Mouse (Mus musculus): ENCODE measurements at regions not wholly inside any gene's neighbourhood (a gene's known extent, or its start where the extent isn't known, plus 50 kb on each side); places are given as distances from the start of the nearest gene placed in this dataset.

DNA sequence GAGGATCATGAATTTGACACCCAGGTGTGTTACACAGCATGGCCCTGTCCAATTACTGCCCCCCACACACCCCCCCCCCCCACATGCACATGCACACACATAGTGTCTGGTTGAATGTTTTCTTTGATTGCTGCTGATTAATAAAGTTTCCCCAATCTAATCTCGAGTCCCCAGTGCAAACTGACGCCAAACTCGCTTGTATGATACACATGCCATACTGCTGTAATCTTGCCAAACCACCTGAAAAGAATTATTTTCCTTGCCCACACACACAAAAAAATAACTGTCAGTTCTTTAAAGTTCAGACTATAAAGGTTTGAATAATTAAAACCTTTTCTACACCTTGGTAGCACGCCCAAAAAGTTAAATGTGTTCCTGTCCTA lies 184.7 kb upstream of the Meis1 start:
- H3K27me3 ChIP-seq (ENCODE audit: control insufficient read depth, insufficient read depth, low read length) = no peaks in the 10 kb centered on the region
- H3K4me1 ChIP-seq (ENCODE audit: control insufficient read depth, insufficient read depth, low read length) = no peaks in the 10 kb centered on the region
- H3K4me3 ChIP-seq (ENCODE audit: control insufficient read depth, low read depth, low read length) = no peak overlapping the region
- H3K27ac ChIP-seq (ENCODE audit: control insufficient read depth, insufficient read depth, low read depth, low read length) = no peak overlapping the region
- no peak for TF ChIP-seq POLR2A (IDR thresholded peaks at IDR 0.05; ENCODE audit: control insufficient read depth, low read depth, low read length)
- TF ChIP-seq CTCF (IDR thresholded peaks at IDR 0.05; ENCODE audit: control insufficient read depth, insufficient read depth, insufficient replicate concordance, low read depth, low read length) = no peak
- no peaks in the 10 kb centered on the region for H3K36me3 ChIP-seq (ENCODE audit: control insufficient read depth, insufficient read depth, low read length)

DNA sequence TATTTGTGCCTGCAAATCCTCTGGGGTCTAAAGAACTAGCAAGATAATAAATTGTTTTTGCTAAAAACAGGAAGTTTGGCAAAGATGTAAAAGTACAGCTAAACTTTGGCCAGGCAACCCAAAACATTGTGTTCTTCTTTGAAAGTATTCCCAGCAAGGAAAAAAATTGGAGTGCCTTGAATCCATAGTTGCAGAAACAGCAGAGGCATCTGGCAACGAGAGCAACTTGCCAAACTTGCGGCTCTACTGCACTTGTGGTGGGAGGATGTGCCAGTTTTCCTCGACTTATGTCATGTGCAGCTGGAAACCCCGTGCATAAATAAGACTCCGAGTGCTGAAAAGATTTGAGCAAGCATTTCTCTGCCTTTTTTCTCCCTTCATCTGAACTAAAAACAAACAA lies 185.2 kb upstream of the Meis1 start:
- Histone ChIP-seq H3K4me1 (ENCODE audit: control insufficient read depth, insufficient read depth, low read length) (no peaks in the 10 kb centered on the region), H3K27me3 (ENCODE audit: control insufficient read depth, insufficient read depth, low read length) (no peaks in the 10 kb centered on the region), H3K4me3 (ENCODE audit: control insufficient read depth, low read depth, low read length) (no peak overlapping the region), H3K27ac (ENCODE audit: control insufficient read depth, insufficient read depth, low read depth, low read length) (no peak overlapping the region), H3K36me3 (ENCODE audit: control insufficient read depth, insufficient read depth, low read length) (no peaks in the 10 kb centered on the region)
- TF ChIP-seq CTCF (IDR thresholded peaks at IDR 0.05; ENCODE audit: control insufficient read depth, insufficient read depth, insufficient replicate concordance, low read depth, low read length) (no peak), POLR2A (IDR thresholded peaks at IDR 0.05; ENCODE audit: control insufficient read depth, low read depth, low read length) (no peak)

DNA sequence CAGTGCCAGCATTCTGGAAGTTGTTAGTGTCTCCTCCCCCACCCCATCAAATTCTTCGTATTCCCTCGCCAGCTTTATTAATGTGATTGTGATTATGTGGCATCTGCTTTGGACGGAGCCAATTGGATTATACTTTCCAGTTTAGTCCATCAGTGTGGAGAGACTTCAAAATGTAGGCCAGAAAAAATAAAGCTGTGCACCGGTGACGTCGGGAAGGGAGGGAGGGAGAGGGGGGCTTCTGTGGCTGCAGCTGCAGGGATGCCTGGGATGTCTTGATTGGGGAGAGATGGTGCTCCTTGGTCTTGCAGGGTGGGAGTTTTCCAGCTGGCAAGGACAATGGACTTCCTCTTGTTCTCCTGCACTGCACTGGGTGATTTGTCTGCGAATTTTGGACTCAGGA lies 185.7 kb upstream of the Meis1 start:
- TF ChIP-seq CTCF (IDR thresholded peaks at IDR 0.05; ENCODE audit: control insufficient read depth, insufficient read depth, insufficient replicate concordance, low read depth, low read length) (no peak), POLR2A (IDR thresholded peaks at IDR 0.05; ENCODE audit: control insufficient read depth, low read depth, low read length) (no peak)
- Histone ChIP-seq H3K4me3 (ENCODE audit: control insufficient read depth, low read depth, low read length) (no peak overlapping the region), H3K36me3 (ENCODE audit: control insufficient read depth, insufficient read depth, low read length) (no peaks in the 10 kb centered on the region), H3K27ac (ENCODE audit: control insufficient read depth, insufficient read depth, low read depth, low read length) (no peak overlapping the region), H3K27me3 (ENCODE audit: control insufficient read depth, insufficient read depth, low read length) (no peaks in the 10 kb centered on the region), H3K4me1 (ENCODE audit: control insufficient read depth, insufficient read depth, low read length) (no peaks in the 10 kb centered on the region)

DNA sequence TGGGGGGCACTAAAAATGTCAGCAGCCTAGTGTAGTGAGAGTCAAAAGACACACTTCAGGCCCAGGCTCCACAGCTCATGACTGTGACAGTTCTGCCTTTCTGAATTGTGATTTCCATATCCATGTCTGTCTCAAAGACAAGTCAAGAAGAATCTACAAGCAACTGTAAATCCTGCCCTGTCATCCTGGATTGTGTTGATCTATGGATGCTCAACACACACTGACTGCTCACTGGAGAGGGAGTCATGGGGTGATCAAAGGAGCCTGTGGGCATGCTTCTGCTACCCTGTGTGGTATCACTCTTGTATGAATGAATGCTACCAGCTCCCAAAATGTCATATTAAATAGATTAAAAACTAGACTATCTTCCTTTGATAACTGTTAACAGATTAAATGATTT lies 186.4 kb upstream of the Meis1 start:
- no peak for TF ChIP-seq CTCF (IDR thresholded peaks at IDR 0.05; ENCODE audit: control insufficient read depth, insufficient read depth, insufficient replicate concordance, low read depth, low read length)
- no peak for TF ChIP-seq POLR2A (IDR thresholded peaks at IDR 0.05; ENCODE audit: control insufficient read depth, low read depth, low read length)
- H3K27ac ChIP-seq (ENCODE audit: control insufficient read depth, insufficient read depth, low read depth, low read length) = no peak overlapping the region

DNA sequence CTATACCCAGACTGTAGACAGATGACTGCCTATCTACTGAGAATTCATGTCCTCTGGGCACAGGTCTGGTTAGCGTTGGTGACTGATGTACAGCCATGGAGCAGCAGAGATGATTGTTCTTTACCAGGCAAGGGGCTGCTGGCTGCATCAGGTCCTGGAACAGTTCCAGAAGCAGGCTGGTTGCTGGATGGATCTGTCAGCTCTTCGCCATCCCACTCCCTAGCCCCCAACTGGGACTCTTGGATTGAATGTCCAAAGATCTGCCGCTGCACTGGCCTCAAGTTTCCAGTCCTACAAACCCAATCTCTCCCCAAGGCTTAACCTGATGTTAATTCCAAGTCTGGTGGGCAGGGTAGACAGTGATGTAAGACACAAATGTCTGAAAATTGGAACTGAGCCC lies 200.7 kb upstream of the Meis1 start:
- H3K27me3 ChIP-seq (ENCODE audit: control insufficient read depth, insufficient read depth, low read length) = no peaks in the 10 kb centered on the region
- no peak overlapping the region for H3K27ac ChIP-seq (ENCODE audit: control insufficient read depth, insufficient read depth, low read depth, low read length)
- TF ChIP-seq POLR2A (IDR thresholded peaks at IDR 0.05; ENCODE audit: control insufficient read depth, low read depth, low read length) = no peak
- TF ChIP-seq CTCF (IDR thresholded peaks at IDR 0.05; ENCODE audit: control insufficient read depth, insufficient read depth, insufficient replicate concordance, low read depth, low read length) = no peak
- no peak overlapping the region for H3K4me3 ChIP-seq (ENCODE audit: control insufficient read depth, low read depth, low read length)
- H3K36me3 ChIP-seq (ENCODE audit: control insufficient read depth, insufficient read depth, low read length) = no peaks in the 10 kb centered on the region
- no peaks in the 10 kb centered on the region for H3K4me1 ChIP-seq (ENCODE audit: control insufficient read depth, insufficient read depth, low read length)

More for the DNA sequence above, 186.4 kb upstream of the Meis1 start:
- no peak overlapping the region for H3K4me3 ChIP-seq (ENCODE audit: control insufficient read depth, low read depth, low read length)
- no peaks in the 10 kb centered on the region for H3K36me3 ChIP-seq (ENCODE audit: control insufficient read depth, insufficient read depth, low read length)
- no peaks in the 10 kb centered on the region for H3K27me3 ChIP-seq (ENCODE audit: control insufficient read depth, insufficient read depth, low read length)
- H3K4me1 ChIP-seq (ENCODE audit: control insufficient read depth, insufficient read depth, low read length) = no peaks in the 10 kb centered on the region

DNA sequence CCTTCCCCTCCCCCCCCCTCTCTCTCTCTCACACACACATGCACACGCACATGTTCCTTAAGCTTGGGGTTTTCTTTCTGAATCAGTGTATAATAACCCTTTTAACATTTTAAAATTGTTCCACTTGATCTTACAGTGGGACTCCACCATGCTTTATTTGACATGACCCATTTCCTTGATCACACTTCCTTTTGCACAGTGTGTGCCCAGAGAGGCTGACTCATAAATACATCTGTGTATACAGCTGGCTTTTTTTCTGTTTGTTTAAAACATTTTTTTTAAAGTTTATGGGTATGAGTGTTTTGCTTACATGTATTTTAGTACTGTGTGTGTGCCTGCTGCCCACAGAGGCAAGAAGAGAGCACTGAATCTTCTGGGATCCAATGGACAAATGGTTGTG lies 202.7 kb upstream of the Meis1 start:
- Histone ChIP-seq H3K36me3 (ENCODE audit: control insufficient read depth, insufficient read depth, low read length) (no peaks in the 10 kb centered on the region), H3K4me1 (ENCODE audit: control insufficient read depth, insufficient read depth, low read length) (no peaks in the 10 kb centered on the region), H3K4me3 (ENCODE audit: control insufficient read depth, low read depth, low read length) (no peak overlapping the region), H3K27me3 (ENCODE audit: control insufficient read depth, insufficient read depth, low read length) (no peaks in the 10 kb centered on the region), H3K27ac (ENCODE audit: control insufficient read depth, insufficient read depth, low read depth, low read length) (no peak overlapping the region)
- no peak for TF ChIP-seq CTCF (IDR thresholded peaks at IDR 0.05; ENCODE audit: control insufficient read depth, insufficient read depth, insufficient replicate concordance, low read depth, low read length)
- TF ChIP-seq POLR2A (IDR thresholded peaks at IDR 0.05; ENCODE audit: control insufficient read depth, low read depth, low read length) = no peak

DNA sequence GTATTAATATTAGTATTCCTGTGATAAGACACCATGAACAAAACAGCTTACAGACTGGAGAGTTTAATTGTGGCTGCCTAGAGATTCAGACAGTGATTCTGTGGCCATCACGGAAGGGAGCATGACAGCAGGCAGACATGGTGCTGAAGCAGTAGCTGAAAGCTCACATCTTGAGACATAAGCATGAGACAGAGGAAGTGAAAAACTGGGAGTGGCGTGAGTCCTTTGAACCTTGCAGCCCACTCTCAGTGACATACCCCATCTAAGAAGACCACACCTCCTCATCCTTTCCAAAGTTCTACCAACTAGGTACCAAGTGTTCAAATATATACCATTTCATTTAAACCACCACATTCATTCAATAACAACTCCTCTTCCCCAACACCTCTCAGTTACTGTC lies 208.0 kb upstream of the Meis1 start:
- Histone ChIP-seq H3K27ac (ENCODE audit: control insufficient read depth, insufficient read depth, low read depth, low read length) (no peak overlapping the region), H3K4me1 (ENCODE audit: control insufficient read depth, insufficient read depth, low read length) (no peaks in the 10 kb centered on the region), H3K4me3 (ENCODE audit: control insufficient read depth, low read depth, low read length) (no peak overlapping the region), H3K27me3 (ENCODE audit: control insufficient read depth, insufficient read depth, low read length) (no peaks in the 10 kb centered on the region), H3K36me3 (ENCODE audit: control insufficient read depth, insufficient read depth, low read length) (no peaks in the 10 kb centered on the region)
- TF ChIP-seq POLR2A (IDR thresholded peaks at IDR 0.05; ENCODE audit: control insufficient read depth, low read depth, low read length) (no peak), CTCF (IDR thresholded peaks at IDR 0.05; ENCODE audit: control insufficient read depth, insufficient read depth, insufficient replicate concordance, low read depth, low read length) (no peak)

DNA sequence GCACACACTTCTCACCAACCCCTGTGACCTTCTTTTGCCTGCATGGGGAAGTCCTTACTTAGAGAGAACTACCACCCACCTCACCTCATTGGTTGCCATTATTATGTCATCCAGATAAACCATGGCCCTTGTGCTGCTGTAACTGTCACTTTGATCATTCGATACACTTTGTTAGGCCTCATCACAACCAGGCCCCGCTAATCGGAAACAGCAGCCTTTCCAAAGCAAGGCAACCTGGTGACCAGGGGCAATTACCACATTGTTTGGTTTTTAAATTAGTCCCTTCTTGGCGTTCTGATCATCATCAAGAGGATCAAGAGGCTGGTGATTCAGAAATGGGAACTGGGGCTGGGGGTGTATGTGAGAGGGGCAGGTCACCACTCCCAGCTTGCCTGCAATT lies 208.9 kb upstream of the Meis1 start:
- no peak for TF ChIP-seq CTCF (IDR thresholded peaks at IDR 0.05; ENCODE audit: control insufficient read depth, insufficient read depth, insufficient replicate concordance, low read depth, low read length)
- no peak for TF ChIP-seq POLR2A (IDR thresholded peaks at IDR 0.05; ENCODE audit: control insufficient read depth, low read depth, low read length)
- H3K36me3 ChIP-seq (ENCODE audit: control insufficient read depth, insufficient read depth, low read length) = no peaks in the 10 kb centered on the region
- no peaks in the 10 kb centered on the region for H3K27me3 ChIP-seq (ENCODE audit: control insufficient read depth, insufficient read depth, low read length)
- no peaks in the 10 kb centered on the region for H3K4me1 ChIP-seq (ENCODE audit: control insufficient read depth, insufficient read depth, low read length)
- no peak overlapping the region for H3K4me3 ChIP-seq (ENCODE audit: control insufficient read depth, low read depth, low read length)
- H3K27ac ChIP-seq (ENCODE audit: control insufficient read depth, insufficient read depth, low read depth, low read length) = no peak overlapping the region

All from testis, adult 2 months (tissue).